Mouse (Mus musculus) CH12.LX (cell line): ENCODE results near the gene Slc7a11. TPM values are rescaled to one million over a fixed set of nuclear protein-coding genes. Genes with fewer than 3 reads are reported as not detected.
A peak's percentile ranks its signal among the peaks of the same experiment; 100 is the strongest.

ENCODE experiments used
- DNase-seq: peaks from one replicate; pipeline ENCODE4 v3.0.0-alpha.2; 2013; ENCODE audit errors: extremely low read depth
- H3K27ac ChIP-seq: 2 replicates; pipeline ENCODE4 v1.5.1; 2012; ENCODE audit warnings: low read depth, mild to moderate bottlenecking, control low read depth, moderate library complexity; ENCODE audit not compliant: insufficient read depth
- H3K27me3 ChIP-seq: replicated peaks from 2 replicates; pipeline ENCODE3; 2012; ENCODE audit warnings: inconsistent platforms
- H3K36me3 ChIP-seq, 2 experiments: replicated peaks in 1 of 2; 2 replicates each; pipeline versions ENCODE3 to v1.6.1; 2012; ENCODE audit warnings: inconsistent platforms in 1 of 2, low read length in 1 of 2, mild to moderate bottlenecking in 1 of 2, mixed read lengths in 1 of 2, moderate library complexity in 1 of 2; ENCODE audit not compliant: control insufficient read depth in 1 of 2, insufficient read depth in 1 of 2
- H3K4me1 ChIP-seq, 2 experiments: 2 replicates each; pipeline ENCODE4 v1.6.1; 2012; ENCODE audit warnings: inconsistent platforms in 1 of 2, moderate library complexity in 1 of 2; ENCODE audit not compliant: insufficient read depth in 2 of 2, control insufficient read depth in 1 of 2
- H3K4me2 ChIP-seq: 2 replicates; pipeline ENCODE4 v1.6.1; 2012; ENCODE audit warnings: low read depth, mild to moderate bottlenecking, control low read depth; ENCODE audit not compliant: poor library complexity, insufficient read depth, severe bottlenecking
- H3K4me3 ChIP-seq, 3 experiments: fragments of 150-350 bp in 1 of 3; sonication (generic) in 1 of 3; replicated peaks in 1 of 3; 2 replicates each; pipeline versions ENCODE3 to v1.5.1; 2011 to 2012; ENCODE audit warnings: low read depth in 2 of 3, low read length in 2 of 3, mild to moderate bottlenecking in 2 of 3, moderate library complexity in 2 of 3, control low read depth in 1 of 3, improper control_type of control experiment in 1 of 3, inconsistent platforms in 1 of 3, mixed read lengths in 1 of 3; ENCODE audit not compliant: poor library complexity in 1 of 3
- H3K79me2 ChIP-seq: replicated peaks from 2 replicates; pipeline ENCODE4 v1.6.1; 2012; ENCODE audit warnings: mild to moderate bottlenecking, moderate library complexity; ENCODE audit not compliant: control insufficient read depth, poor library complexity, insufficient read depth, severe bottlenecking; ENCODE audit errors: extremely low read depth
- H3K9ac ChIP-seq: 2 replicates; pipeline ENCODE4 v1.6.1; 2012; ENCODE audit warnings: low read depth, mild to moderate bottlenecking, control low read depth, moderate library complexity; ENCODE audit not compliant: insufficient read depth
- H3K9me3 ChIP-seq: replicated peaks from 2 replicates; pipeline ENCODE3; 2012; ENCODE audit warnings: low read length, inconsistent platforms, mixed read lengths
- BHLHE40 ChIP-seq: IDR thresholded peaks from 2 replicates; pipeline ENCODE4 v1.6.1; 2011; ENCODE audit warnings: mild to moderate bottlenecking, low read depth, low read length, improper control_type of control experiment
- CHD2 ChIP-seq: IDR thresholded peaks from 2 replicates; pipeline ENCODE4 v1.6.1; 2011; ENCODE audit warnings: low read length, improper control_type of control experiment
- E2F4 ChIP-seq: IDR thresholded peaks from 2 replicates; pipeline ENCODE4 v1.6.1; 2011; ENCODE audit warnings: low read depth, low read length, improper control_type of control experiment; ENCODE audit not compliant: insufficient replicate concordance
- GABPA ChIP-seq: IDR thresholded peaks from 2 replicates; pipeline ENCODE4 v1.6.1; 2012; ENCODE audit warnings: low read depth, low read length, improper control_type of control experiment, inconsistent platforms; ENCODE audit not compliant: insufficient replicate concordance
- HCFC1 ChIP-seq: IDR thresholded peaks from 2 replicates; pipeline ENCODE4 v1.6.1; 2012; ENCODE audit warnings: low read depth, mild to moderate bottlenecking, inconsistent platforms, low read length, improper control_type of control experiment
- JUND ChIP-seq: conservative IDR thresholded peaks from 2 replicates; pipeline ENCODE4 v1.6.1; 2011; ENCODE audit warnings: low read depth, low read length, improper control_type of control experiment
- MAFK ChIP-seq: IDR thresholded peaks from 2 replicates; pipeline ENCODE4 v1.6.1; 2011; ENCODE audit warnings: low read length, improper control_type of control experiment; ENCODE audit not compliant: insufficient replicate concordance
- MAX ChIP-seq: IDR thresholded peaks from 2 replicates; pipeline ENCODE4 v1.6.1; 2011; ENCODE audit warnings: low read length, improper control_type of control experiment
- MAZ ChIP-seq: IDR thresholded peaks from 2 replicates; pipeline ENCODE4 v1.6.1; 2012; ENCODE audit warnings: low read depth, mild to moderate bottlenecking, inconsistent platforms, low read length, improper control_type of control experiment, moderate library complexity
- POLR2AphosphoS2 ChIP-seq: IDR thresholded peaks from 2 replicates; pipeline ENCODE4 v1.6.1; 2011; ENCODE audit warnings: low read depth, low read length, improper control_type of control experiment
- RCOR1 ChIP-seq: conservative IDR thresholded peaks from 2 replicates; pipeline ENCODE4 v1.6.1; 2012; ENCODE audit warnings: low read depth, mild to moderate bottlenecking, inconsistent platforms, low read length, improper control_type of control experiment
- SIN3A ChIP-seq: IDR thresholded peaks from 2 replicates; pipeline ENCODE4 v1.6.1; 2012; ENCODE audit warnings: low read length, improper control_type of control experiment, inconsistent platforms
- UBTF ChIP-seq: IDR thresholded peaks from 2 replicates; pipeline ENCODE4 v1.6.1; 2012; ENCODE audit warnings: low read depth, mild to moderate bottlenecking, inconsistent platforms, low read length, improper control_type of control experiment, moderate library complexity
- USF1 ChIP-seq: IDR thresholded peaks from 2 replicates; pipeline ENCODE4 v1.6.1; 2014; ENCODE audit warnings: low read depth, mild to moderate bottlenecking, inconsistent platforms, low read length, improper control_type of control experiment
- USF2 ChIP-seq: conservative IDR thresholded peaks from 2 replicates; pipeline ENCODE4 v1.6.1; 2011; ENCODE audit warnings: low read depth, low read length, improper control_type of control experiment
- dilution Hi-C: fragments of 300-500 bp; cut with MboI; formaldehyde crosslinking; loops from 2 replicates; pipeline ENCODE4 v1.14.3; 2020; ENCODE audit warnings: low sequenced_read_pairs; ENCODE audit not compliant: extremely low pct_unique_long_range_greater_than_20kb, extremely low pct_ligation_motif_present
- in situ Hi-C: fragments of 300-500 bp; cut with MboI; formaldehyde crosslinking; loops from 3 replicates; pipeline ENCODE4 v1.14.3; 2019; ENCODE audit warnings: low sequenced_read_pairs, low pct_ligation_motif_present, low pct_unique_long_range_greater_than_20kb, mixed read lengths
- polyA plus RNA-seq: library from polyadenylated mRNA; unstranded; fragments of >175 nt; gene quantifications from 2 replicates; pipeline ENCODE4 v1.2.1, GENCODE M21; 2012; ENCODE audit warnings: low read depth; ENCODE audit not compliant: insufficient read length
- total RNA-seq, 2 experiments: library from RNA; depleted of rRNA; stranded (reverse); fragments of 300-350 nt in 1 of 2; fragments of >200 nt in 1 of 2; gene quantifications; 2 replicates each; pipeline ENCODE4 v1.2.3; 2012 to 2014

The Slc7a11 gene
- total and polyA plus RNA-seq, 3 experiments: 0.13 to 0.37 TPM; not detected in 1

DNA sequence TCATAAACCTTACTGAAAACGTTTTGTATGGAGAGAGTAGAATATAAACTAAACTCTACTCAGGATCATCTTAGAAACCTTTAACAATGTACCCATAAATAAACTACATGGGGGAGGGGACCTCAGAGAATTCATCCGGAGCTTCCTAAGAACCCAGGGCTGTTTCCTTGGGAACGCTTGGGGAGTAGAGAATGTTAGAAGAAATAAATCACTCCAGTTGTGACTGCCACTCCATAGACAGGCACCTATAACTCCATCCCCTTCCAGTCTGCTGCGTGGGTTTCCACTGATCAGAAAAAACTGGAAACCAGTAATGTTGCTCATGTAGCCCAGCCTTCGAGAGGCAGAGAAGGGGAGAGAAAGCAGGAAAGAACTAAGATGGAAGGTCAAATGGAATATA is 210.3 kb downstream of the Slc7a11 start:
- Histone ChIP-seq H3K4me1 (no peaks in the 10 kb centered on the region), H3K27me3 (no peaks in the 10 kb centered on the region), H3K9me3 (peaks cover 31% of the 10 kb centered on the region), H3K79me2 (no peaks in the 10 kb centered on the region), H3K4me3 (no peak overlapping the region), H3K9ac (no peak overlapping the region), H3K4me2 (no peak overlapping the region), H3K27ac (no peak overlapping the region), H3K36me3 (no peaks in the 10 kb centered on the region)
- TF ChIP-seq MAFK: no peak
- no peak for TF ChIP-seq JUND
- TF ChIP-seq BHLHE40: no peak
- no peak for TF ChIP-seq RCOR1
- TF ChIP-seq UBTF: no peak
- TF ChIP-seq HCFC1: no peak
- no peak for TF ChIP-seq MAZ
- no peak for TF ChIP-seq SIN3A
- no peak for TF ChIP-seq GABPA
- no peak for TF ChIP-seq POLR2AphosphoS2
- TF ChIP-seq MAX: no peak
- no peak for TF ChIP-seq CHD2
- TF ChIP-seq USF1: no peak
- in situ Hi-C loops (no loop called here), dilution Hi-C loops (no loop called here)
- no peak for DNase-seq

DNA sequence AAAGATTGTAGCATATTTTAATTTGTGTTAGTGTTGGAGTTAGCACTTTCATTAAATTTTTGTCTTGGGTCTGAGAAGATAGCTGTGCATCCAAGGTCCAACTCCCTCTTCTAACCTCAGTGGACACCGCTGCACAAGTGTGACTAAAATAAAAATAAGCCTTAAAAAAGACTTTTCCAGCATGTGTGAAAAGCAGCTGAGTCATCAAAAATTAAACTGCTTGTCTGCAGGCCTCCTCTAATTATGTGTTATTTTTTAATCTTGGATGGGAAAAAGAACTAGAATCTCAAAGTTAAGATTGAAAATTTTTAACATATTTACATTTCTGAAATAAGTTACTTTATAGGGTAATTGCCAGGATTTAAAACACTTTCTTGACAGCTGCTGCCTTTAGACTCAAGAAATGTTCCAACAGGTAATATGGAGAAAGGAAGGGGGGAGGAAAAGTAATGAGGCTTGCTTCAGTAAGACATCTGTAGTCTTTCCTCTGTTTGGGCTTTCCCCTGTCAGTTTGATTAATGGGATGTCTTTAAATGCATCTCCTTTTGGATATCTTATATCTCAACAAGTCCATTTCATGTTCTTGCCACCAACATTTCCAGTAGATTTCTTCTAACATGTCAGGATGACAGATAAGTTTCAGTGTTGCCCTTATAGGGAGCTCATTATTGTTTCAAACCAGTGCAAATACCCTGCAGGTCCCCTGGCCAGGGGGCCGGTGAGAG is 218.9 kb downstream of the Slc7a11 start:
- H3K4me2 ChIP-seq: no peak overlapping the region
- H3K36me3 ChIP-seq: no peaks in the 10 kb centered on the region
- dilution Hi-C loops (no loop called here), in situ Hi-C loops (no loop called here)
- no peak overlapping the region for H3K4me3 ChIP-seq
- H3K79me2 ChIP-seq: no peaks in the 10 kb centered on the region
- TF ChIP-seq HCFC1 (no peak), MAFK (peak; percentile 59; the same call in 1 of the 2 replicates)
- peaks cover 35% of the 10 kb centered on the region for H3K9me3 ChIP-seq
- H3K27ac ChIP-seq: no peak overlapping the region
- no peaks in the 10 kb centered on the region for H3K4me1 ChIP-seq
- DNase-seq: no peak
- no peaks in the 10 kb centered on the region for H3K27me3 ChIP-seq
- no peak overlapping the region for H3K9ac ChIP-seq

DNA sequence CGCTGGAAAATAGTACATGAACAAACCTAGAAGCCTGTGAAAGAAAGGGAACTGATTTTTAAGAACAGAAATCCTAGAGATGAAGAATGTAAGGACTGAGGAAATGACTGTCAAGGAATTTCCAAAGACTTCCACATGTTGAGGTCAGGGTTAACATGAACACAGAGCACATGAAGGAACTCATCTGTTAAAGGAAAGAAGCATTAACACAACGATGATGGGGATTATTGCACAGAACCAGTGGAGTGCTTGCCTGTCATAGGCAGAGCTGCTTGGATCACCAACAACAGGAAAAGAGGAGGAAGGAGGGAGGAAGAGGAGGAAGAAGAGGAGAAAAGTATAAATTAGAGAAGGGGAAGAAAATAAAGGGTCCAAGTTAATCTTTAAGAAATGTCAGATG is 223.0 kb downstream of the Slc7a11 start:
- H3K79me2 ChIP-seq: no peaks in the 10 kb centered on the region
- no peak overlapping the region for H3K27ac ChIP-seq
- H3K27me3 ChIP-seq: no peaks in the 10 kb centered on the region
- peaks cover 41% of the 10 kb centered on the region for H3K9me3 ChIP-seq
- H3K36me3 ChIP-seq: no peaks in the 10 kb centered on the region
- dilution Hi-C loops (no loop called here), in situ Hi-C loops (no loop called here)
- H3K4me1 ChIP-seq: no peaks in the 10 kb centered on the region
- H3K9ac ChIP-seq: no peak overlapping the region
- TF ChIP-seq E2F4: no peak
- no peak for TF ChIP-seq USF2
- DNase-seq: no peak
- no peak overlapping the region for H3K4me3 ChIP-seq
- no peak overlapping the region for H3K4me2 ChIP-seq
